Mouse (Mus musculus) cerebellum, adult 2 months (tissue): ENCODE measurements around the gene Rabep2. TPM values are rescaled to one million over a fixed set of nuclear protein-coding genes. Genes with fewer than 3 reads are reported as not detected.
A peak's percentile ranks its signal among the peaks of the same experiment; 100 is the strongest.
"Not testable (repeated sequence)": the region's sequence is repeated elsewhere in the genome, so short reads cannot be mapped to it uniquely, and the experiment has no call there.

Source experiments
- DNase-seq, 2 experiments: peaks; one replicate each; pipeline ENCODE4 v3.0.0; 2021
- H3K27ac ChIP-seq: fragments of 200-500 bp; 2 replicates; pipeline ENCODE4 v1.5.1; 2012; ENCODE audit warnings: low read length, control low read depth, inconsistent platforms; ENCODE audit not compliant: insufficient read depth
- H3K27me3 ChIP-seq: fragments of 200-500 bp; 2 replicates; pipeline ENCODE4 v1.6.1; 2012; ENCODE audit warnings: inconsistent platforms, mild to moderate bottlenecking, low read length, moderate library complexity; ENCODE audit not compliant: control insufficient read depth, insufficient read depth
- H3K4me1 ChIP-seq: fragments of 200-500 bp; 2 replicates; pipeline ENCODE4 v1.6.1; 2011; ENCODE audit warnings: low read length; ENCODE audit not compliant: control insufficient read depth, insufficient read depth
- H3K4me3 ChIP-seq: fragments of 200-500 bp; replicated peaks from 2 replicates; pipeline ENCODE3; 2011; ENCODE audit warnings: mild to moderate bottlenecking, low read depth, low read length, control low read depth; ENCODE audit not compliant: insufficient read depth
- CTCF ChIP-seq: fragments of 200-500 bp; IDR thresholded peaks from 2 replicates; pipeline ENCODE4 v1.5.1; 2011; ENCODE audit warnings: low read depth, mild to moderate bottlenecking, control low read depth, low read length, moderate library complexity, borderline replicate concordance; ENCODE audit not compliant: insufficient read depth
- POLR2A ChIP-seq: fragments of 200-500 bp; IDR thresholded peaks from 2 replicates; pipeline ENCODE4 v1.6.1; 2011; ENCODE audit warnings: low read length, control low read depth, borderline replicate concordance; ENCODE audit not compliant: insufficient read depth
- WGBS: fragments of 180-500 bp; shearing (Covaris S2); methylation state at CpG from one replicate; pipeline ENCODE4 v1.1.7; 2018; 5-methylcytosine and 5-hydroxymethylcytosine counted together
- polyA plus RNA-seq: library from polyadenylated mRNA; depleted of rRNA; stranded (reverse); fragments of >200 nt; gene quantifications from 2 replicates; pipeline ENCODE4 v1.2.3, GENCODE M21; 2012

The Rabep2 gene
- polyA plus RNA-seq, 1 experiment = 24.0 TPM

DNA sequence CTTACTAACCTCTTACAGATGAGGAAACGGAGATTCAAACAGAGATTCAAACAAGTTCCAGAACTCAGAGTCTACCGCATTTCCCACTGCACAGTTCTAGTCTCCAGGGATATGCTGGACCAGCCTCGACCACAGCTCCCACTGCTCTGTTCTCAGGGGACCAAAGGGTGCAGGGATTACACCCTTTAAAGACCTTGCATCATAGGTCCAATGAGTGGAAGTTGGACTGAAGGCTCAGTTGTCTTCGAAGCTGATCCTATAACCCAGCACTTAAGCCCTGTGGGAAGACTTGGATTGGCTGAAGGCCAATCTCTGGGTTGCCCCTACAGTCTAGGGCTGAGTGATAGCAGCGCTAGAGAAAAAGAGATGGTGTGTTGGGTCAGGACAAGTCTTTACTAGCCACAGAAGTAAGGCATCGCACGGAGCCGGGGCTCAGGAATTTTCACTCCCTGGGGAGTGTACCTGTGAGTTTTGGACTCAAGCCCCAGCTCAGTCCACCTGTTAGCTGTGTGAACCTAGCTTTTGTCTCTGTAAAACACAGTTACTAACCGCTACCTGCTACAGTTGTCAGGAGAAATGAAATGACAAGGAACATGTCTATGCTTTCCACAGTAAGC lies 45.0 kb downstream of the Rabep2 start:
- Histone ChIP-seq H3K4me1 (no peaks in the 10 kb centered on the region; the same call in none of the 2 replicates), H3K4me3 (no peak overlapping the region), H3K27me3 (no peaks in the 10 kb centered on the region), H3K27ac (no peak overlapping the region)
- TF ChIP-seq POLR2A = no peak
- no peak for TF ChIP-seq CTCF
- DNase-seq = no peak
- WGBS = 40% methylated on average over 9 of the region's 9 CpGs

DNA sequence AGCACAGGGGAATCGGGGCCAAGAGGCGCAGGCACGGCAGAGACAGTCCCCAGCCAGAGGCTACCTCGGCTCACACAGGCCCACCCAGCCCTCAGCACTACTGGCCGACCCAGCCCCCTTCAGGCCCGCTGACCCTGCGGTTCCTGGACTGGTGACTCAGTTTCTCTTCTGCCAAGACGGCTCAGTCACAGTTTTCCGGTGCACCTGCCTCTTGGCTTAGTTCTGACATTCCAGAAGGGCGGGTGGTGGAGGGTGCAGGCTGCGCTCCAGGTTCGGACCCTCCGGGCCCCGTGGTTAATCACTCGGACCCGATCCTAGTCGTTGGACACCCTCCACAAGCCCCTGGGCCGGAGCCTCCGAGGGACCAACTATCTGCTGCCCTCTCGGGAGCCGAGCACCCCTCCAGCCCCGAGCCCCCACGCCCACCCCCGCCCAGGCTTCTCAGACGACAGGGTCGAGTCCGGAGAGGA lies 46.0 kb downstream of the Rabep2 start:
- under 1% methylated on average over 27 of the region's 27 CpGs for WGBS
- no peak overlapping the region for H3K27ac ChIP-seq
- TF ChIP-seq POLR2A = no peak
- no peak for TF ChIP-seq CTCF

DNA sequence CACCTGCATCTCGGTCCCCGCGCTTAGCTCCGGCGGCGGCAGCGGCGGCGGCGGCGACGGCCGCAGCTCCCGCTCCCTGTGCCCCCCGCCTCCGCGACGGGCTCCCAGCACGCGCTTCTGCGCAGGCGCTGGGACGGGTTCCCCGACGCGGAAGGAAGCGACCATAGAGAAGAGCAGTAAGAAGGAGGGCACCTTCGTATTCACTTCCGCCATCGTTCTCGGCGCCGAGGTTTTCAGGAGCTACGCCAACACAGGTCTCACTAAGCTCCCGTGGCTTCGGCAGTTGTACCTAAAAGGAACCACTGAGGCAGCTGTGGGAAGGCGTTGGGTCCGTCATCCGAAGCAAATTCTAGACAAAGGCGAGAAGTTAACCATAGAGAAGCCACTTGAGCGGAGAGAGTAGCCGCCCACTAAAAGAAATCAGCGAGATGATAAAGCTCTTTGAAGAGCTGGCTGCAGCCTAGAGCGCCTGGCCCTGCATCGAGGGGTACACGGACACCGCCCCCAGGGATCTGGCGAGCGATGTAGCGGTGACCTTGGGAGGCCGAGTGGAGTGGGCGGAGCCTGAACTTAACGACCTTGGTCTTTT lies 46.5 kb downstream of the Rabep2 start, which contains the start of gene Sh2b1:
Sh2b1 (minus strand) TSS at position 432 of the 589 bp plus-strand sequence.
- peak; percentile 69; the same call in 1 of the 2 replicates for TF ChIP-seq POLR2A
- TF ChIP-seq CTCF = peak; percentile 36; the same call in 1 of the 2 replicates
- Histone ChIP-seq H3K4me1 (no peaks in the 10 kb centered on the region; the same call in none of the 2 replicates), H3K4me3 (peak within 1 kb of the TSS; percentile 72), H3K27me3 (no peaks in the 10 kb centered on the region), H3K27ac (peak within 1 kb of the TSS; percentile 83)
- peak; percentile 92 for DNase-seq
- under 1% methylated on average over 53 of the region's 53 CpGs for WGBS

More for the DNA sequence above, 46.0 kb downstream of the Rabep2 start:
- no peaks in the 10 kb centered on the region for H3K27me3 ChIP-seq
- peak overlapping the region; percentile 72 for H3K4me3 ChIP-seq
- no peaks in the 10 kb centered on the region; the same call in none of the 2 replicates for H3K4me1 ChIP-seq
- DNase-seq = peak in 1 of 2 experiments; percentile 50

DNA sequence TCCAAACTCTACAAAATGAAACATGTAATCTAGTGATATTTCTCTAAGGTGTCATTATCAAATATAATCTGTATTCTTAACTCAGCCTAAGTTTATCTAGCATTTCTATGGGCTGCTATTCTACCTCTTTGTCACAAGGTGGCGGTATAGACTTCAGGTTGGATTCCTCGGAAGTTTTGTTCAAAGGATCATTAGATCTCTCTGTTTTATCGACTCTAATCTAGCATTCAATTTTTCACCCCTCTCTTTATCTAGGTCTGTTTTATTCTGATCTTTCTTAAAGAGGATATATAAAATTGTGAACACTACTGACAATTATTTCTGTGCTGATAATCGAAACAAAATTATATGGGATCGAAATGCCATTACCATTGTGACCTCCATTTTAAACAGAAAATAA lies 53.1 kb downstream of the Rabep2 start:
- TF ChIP-seq CTCF (peak; percentile 22; the same call in 1 of the 2 replicates), POLR2A (no peak)
- no peak for DNase-seq
- Histone ChIP-seq H3K27me3 (no peaks in the 10 kb centered on the region), H3K27ac (no peak overlapping the region), H3K4me1 (no peaks in the 10 kb centered on the region), H3K4me3 (no peak overlapping the region)
- WGBS = 24% methylated on average over 5 of the region's 5 CpGs

DNA sequence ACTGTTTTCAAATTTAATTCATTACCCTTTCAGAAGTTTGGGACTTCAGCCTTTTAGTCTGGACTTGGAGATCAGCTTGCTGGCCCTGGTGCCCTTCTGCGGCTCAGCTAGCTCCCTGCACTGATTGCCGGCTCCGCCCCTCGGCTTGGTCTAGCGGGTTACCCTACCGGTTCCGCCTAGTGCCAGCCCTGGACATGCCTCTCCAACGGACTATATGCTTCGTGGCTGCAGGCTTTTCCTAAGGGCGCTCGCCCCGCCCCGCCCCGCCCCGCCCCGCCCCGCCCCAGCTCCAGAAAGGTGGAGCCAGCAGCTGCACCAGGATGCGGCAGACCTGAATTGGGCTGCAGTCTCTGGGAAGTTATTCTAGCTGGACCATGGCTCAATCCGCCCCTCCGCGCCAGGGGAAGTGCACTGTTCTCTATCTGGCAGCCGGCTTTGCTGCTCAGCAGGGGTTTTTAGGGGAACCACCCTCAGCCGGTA lies 53.9 kb downstream of the Rabep2 start:
- no peaks in the 10 kb centered on the region for H3K27me3 ChIP-seq
- no peak overlapping the region for H3K27ac ChIP-seq
- peak; percentile 84 to 90 for DNase-seq
- TF ChIP-seq POLR2A (peak; percentile 51; the same call in 1 of the 2 replicates), CTCF (no peak)
- WGBS = under 1% methylated on average over 23 of the region's 23 CpGs
- H3K4me3 ChIP-seq = peak overlapping the region; percentile 55
- H3K4me1 ChIP-seq = no peaks in the 10 kb centered on the region

DNA sequence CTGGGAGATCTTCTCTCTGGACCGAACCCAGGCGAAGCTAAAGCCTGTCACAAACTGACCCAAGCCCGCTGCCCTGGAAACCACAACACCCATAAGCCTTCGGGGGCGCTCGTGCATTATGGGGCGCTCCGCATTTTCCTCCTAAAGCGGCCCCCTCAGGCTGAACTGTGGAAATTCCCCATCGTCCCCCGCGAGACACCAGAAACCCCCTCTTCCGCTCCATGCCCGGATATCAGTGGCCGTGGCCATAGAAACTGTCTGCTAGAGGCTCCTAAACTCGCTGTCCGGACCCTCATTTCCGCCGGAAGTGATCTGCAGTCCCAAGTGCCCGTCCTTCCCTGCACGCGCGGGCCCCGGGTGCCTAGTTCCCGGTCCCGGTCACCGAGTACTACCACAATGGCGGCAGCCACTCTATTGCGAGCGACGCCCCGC lies 58.5 kb downstream of the Rabep2 start, which contains the start of gene Tufm:
Tufm (plus strand) TSS at position 310 of the 432 bp plus-strand sequence.
- 0% methylated on average over 32 of the region's 32 CpGs for WGBS
- Histone ChIP-seq H3K4me1 (peaks cover 7% of the 10 kb centered on the region), H3K27ac (peak within 1 kb of the TSS; percentile 47), H3K4me3 (peak within 1 kb of the TSS; percentile 65), H3K27me3 (no peaks in the 10 kb centered on the region)
- DNase-seq = peak; percentile 96 to 99
- TF ChIP-seq POLR2A = peak; percentile 36; the same call in 1 of the 2 replicates
- no peak for TF ChIP-seq CTCF

DNA sequence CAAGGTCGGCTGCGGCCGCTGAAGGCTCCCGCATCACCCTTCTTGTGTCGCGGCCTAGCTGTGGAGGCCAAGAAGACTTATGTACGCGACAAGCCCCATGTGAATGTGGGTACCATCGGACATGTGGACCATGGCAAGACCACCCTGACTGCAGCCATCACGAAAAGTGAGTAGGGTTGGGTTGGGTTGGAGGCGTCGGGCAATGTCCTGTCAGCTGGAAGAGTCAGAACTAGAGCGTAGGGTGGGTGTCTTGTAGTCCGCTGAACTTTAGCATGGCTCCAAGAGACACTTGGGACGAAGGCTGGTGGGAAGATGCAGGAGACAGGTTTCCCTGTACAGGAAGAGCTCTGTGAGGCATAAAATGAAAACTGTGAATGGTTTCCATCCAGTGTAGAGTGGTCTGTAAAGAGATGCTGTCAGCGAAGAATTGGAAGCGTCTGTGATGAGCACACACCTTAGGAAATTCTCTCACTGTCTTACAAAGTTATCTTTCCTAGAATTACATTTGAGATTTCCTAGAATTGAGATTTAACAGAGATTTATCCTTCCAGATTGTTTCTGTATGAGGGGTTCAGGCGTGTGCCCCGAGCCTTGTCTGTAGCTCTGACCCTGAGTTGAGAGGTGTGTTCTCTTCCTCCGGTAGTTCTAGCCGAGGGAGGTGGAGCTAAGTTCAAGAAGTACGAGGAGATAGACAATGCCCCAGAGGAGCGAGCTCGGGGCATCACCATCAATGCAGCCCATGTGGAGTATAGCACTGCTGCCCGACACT lies 59.2 kb downstream of the Rabep2 start:
- not testable (repeated sequence) for DNase-seq, H3K4me1 ChIP-seq, H3K27me3 ChIP-seq, H3K27ac ChIP-seq
- WGBS = 14% methylated on average over 25 of the region's 25 CpGs
- H3K4me3 ChIP-seq = peak overlapping the region; percentile 65
